Mouse (Mus musculus) fat pad, adult 2 months (tissue): ENCODE measurements around the gene Car4.

Experiments used
- DNase-seq: peaks from one replicate; pipeline ENCODE4 v3.0.0-alpha.2; 2011; ENCODE audit warnings: low read depth, low spot score; ENCODE audit errors: extremely low read depth

The Car4 gene

DNA sequence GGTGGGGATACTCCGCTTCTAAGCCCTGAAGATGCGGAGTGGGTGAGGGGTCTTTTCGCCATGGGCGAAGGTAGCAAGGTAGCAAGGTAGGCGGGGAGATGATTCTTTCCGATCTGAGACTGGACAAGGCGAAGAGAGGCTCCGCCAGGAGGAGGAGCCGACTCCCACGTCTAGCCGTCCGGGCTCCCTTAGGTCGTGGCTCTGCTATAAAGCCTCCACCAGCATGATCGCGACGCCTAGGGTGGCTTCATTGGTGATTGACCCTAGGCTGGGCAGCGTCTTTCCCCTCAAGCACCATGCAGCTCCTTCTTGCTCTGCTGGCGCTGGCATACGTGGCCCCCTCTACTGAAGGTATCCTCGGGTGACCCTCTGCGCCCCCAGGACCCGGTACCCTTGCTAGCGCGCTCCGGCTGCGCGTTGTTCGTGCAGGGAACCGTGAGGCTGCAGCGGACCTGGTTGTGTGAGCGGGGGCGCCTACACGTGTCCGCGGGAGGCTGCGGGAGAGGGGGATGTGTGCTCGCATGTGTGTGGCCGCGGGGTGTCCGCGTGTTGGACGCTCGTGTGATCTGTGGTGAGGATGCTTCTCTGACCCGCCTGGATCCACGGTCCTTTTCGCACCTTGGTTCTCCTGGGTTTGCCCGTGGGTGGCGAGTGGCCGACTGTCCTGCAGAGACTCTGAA lies at the start of gene Car4:
TSS of gene Car4 (plus strand) at position 196 of the 680 bp plus-strand sequence.
- DNase-seq = no peak

DNA sequence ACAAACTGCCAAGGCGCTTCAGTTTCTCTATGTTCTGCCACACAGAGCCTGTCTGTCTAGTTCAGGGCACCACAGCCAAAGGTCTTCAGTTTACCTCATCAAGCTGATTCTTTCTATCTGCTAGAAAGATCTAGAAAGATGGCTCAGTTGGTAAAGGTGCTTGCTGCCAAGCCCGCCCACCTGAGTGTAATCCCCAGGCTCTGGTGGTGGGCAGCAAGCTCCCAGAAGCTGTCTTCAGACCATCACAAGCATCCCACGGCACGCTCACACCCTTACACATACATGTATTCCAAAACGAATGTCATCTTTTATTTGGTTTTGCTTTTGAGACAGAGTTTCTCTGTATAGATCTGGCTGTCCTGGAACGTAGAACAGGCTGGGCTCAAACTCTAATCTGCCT lies 49.1 kb upstream of the Car4 start:
- no peak for DNase-seq

DNA sequence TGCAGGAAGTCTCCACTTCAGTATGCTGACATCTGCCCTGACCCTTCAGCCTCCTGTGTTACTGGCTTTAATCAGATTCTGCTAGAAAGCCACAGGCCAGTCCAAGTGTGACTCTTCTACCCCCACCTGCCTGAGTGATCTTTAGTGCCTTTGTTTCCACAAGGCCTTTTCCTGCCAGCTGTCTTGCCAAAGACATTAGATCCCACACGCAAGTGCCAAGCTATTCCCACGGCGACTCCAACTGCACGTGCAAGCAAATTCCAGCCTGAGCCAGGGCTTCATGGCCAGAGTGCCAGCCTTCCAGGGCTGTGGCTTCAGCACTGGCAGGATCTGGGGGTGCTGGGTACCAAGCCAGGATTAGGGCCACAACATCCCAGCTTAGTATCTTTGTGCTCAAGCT lies 47.2 kb upstream of the Car4 start:
- DNase-seq = no peak

DNA sequence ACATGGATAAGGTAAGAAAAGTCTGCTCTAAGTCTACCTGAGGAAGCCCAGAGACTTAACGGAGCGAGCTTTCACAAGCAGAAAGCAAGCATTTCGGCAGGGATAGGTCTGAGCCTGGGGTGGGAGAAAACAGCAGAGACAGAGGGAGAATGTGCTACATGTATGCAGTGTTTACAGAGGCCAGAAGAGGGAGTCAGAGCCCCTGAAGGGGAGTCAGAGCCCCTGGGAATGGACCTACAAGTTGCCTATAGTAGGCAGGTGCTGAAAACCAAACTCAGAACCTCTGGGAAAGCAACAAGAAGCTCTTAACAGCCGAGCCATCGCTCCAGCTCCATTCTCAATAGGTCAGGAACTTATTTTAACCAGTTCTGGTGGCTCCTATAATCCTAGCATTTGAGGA lies 42.9 kb upstream of the Car4 start:
- DNase-seq = no peak

DNA sequence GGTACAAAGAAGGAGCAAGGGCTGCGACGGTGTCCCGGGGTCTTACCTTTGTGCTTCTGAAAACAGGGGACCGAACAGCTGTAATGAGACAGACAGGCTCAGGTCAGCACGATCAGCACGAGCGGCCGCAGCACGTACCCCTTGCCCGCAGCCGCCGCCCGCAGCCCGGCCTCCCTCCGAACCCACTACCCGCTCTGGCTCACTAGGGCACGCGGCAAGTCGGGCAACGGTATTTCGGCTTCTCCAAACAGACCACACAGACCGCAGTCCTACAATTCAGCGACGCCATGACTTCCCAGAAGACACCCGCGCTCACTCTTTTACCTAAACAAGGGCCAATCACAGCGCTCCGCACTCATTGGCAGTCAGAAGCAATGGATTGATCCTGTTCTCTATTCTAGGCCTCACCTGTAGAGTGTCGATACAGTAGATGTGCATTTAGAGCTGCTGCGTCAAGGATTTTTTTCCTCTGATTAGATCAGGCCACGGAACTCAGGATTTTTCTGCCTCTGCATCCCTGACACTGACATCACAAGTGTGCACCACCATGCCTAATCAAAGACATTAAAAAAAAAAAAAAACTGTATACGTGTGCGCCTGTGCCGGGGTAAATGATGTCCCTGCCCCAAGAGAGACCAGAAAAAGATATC lies 41.4 kb upstream of the Car4 start, which contains the start of gene Znhit3:
TSS of gene Znhit3 (minus strand) at position 314 of the 650 bp plus-strand sequence.
- DNase-seq = no peak

DNA sequence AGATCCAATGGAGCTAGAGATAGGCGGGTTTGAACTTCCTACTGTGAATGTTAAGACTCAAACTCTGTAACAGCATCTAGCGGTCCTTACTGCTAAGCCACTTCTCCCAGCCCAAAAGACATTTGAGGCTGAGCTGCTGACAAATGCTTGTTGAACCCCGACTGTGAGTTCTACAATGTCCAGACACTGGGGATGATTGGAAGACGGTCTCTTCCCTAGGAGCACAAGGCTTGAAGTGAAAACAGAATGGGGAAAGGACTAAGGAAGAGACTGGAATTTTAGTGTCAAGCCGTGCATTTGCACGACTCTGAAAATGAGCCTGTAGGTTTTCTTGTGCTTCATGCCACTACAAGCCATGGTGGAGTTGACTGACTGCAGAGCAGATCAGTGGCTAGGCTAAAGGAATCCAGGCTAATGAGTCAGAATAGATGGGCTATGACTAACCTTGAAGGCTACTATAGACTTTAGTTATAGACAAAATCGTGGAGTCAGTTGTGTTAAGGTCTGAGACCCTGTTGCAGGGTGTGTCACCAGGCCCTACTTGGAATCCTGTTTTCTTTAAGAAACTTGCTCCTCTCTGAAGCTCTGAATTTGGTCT lies 40.8 kb upstream of the Car4 start:
- no peak for DNase-seq

DNA sequence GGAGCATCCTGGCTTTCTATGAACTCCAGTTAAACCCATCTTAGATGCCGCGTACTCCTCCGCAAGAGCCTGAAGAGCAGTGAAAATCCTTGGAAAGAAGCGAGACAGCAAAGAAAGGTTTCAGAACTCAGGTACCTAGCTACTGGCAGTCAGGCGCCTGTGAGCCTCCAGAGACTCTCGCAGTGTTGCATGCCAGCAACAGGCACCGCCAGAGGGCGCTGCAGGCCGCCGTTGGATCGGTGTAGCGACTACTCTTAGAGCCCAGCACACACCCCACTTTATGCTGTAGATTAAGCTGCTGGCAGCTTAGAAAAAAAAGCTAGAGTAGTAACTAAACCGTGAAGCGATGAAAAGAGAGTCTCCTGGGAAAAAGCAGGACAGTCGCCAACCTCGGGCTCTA lies 39.2 kb upstream of the Car4 start:
- DNase-seq = no peak

DNA sequence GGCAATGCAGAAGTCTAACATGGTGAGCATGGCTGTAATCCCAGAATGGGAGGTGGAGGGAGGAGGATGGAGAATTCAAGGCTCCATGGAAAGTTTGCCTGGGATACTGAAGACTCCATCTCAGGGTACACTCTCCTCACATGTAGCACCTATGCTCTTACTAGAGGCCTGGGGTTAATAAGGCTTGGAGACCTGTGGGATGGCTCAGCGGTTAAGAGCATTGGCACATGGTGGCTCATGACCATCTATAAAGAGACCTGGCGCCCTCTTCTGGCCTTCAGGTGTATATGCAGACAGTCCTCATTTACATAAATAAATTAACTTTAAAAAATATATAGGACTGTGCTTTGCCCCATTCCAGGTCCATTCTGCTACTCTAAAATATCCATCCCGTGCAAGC lies 38.3 kb upstream of the Car4 start:
- no peak for DNase-seq

DNA sequence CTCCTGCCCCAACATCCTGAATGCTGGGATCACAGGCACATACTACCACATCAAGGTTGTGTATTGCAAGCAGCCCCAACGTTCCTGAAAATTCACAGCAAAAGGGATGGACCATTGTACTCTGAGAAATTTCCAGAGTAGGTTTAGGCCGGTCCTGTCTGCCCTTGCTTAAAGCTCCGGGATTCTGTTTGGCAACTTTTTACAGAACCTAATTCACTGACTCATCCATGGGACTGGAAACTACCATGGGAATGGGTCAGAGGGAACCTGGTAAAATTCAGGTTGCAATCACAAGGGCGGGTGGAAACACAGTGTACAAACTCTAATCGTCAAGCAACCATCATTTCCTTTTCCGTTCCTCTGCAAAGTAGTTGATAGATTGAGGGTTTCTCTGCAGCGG lies 37.6 kb upstream of the Car4 start:
- DNase-seq = no peak

DNA sequence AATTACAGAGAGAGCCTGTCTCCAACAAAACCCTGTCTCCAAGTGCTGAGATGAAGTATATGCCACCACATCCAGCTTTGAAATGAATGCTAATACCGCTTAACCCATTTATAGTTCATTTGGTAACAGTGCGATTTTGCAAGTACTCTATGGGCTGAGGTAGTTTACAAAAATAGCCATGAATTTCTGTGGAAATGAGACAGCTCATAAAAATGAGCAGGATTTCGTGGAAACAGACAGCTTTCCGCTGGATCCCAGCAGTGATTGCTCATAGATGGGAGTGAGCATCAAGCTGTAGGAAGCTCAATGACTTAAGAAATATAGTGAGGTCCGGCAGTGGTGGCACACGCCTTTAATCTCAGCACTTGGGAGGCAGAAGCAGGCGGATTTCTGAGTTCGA lies 36.6 kb upstream of the Car4 start:
- no peak for DNase-seq

DNA sequence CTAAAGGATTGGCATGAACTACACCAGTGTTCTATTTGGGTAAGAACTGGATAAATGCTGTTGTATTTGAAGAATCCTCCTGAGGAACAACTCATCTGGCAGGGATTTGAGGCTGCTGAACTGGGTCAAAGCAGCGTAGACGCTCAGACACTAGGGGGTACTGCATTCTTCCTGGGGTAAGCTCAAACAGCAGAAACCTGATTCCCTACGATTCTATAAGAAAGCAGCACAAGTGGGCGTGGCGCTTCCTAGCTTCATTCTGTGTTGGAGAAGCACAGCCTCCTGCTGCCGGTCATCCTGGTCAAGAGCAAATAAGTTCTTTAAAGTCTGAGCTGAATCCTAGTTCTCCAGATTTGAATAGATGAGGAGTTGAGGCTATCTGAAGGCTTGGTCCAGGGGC lies 25.3 kb upstream of the Car4 start:
- no peak for DNase-seq

DNA sequence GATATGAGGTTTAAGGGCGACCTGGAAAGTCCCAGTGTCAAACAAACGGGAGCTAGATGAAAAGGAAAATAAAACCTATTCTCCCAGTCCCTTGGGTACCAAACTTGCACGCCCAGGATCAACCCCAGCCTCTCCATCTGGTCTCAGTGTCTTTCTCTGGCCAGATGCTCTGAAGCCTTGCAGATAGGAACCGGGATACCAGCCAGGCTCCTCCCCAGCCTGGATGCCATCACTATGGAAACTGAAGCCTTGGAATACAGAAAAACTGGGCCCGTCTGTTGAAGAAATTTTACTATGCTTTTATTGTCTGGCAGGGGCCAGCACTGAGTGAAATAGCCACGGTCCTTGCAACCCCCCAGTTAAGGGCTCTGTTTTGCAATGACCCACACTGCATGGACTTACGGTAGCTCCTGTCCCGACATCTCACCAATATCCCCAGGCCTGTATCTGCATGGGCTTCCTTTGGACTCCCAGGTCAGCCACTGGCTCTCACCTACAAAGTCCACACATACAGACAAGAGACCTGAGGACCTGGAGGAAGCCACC lies 18.0 kb upstream of the Car4 start:
- DNase-seq = no peak

DNA sequence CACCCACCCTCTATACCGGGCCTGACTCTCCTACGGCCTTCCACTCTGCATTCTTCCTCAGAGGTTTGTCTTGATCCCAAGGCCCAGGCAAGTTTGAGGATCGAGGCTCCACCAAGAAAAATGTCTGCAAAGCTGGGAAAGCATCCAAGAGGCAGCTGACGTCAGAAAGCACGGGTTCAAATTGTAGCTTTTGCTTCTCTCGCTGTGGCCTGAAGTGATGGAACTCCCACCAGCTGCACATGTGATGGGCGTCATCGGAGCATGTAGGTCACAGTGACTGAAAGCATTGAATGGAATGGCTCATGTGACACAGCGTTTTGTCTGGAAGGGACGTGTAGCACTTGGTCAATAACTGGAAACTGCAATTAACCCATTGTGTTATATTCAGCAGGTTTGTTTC lies 17.4 kb upstream of the Car4 start:
- no peak for DNase-seq

DNA sequence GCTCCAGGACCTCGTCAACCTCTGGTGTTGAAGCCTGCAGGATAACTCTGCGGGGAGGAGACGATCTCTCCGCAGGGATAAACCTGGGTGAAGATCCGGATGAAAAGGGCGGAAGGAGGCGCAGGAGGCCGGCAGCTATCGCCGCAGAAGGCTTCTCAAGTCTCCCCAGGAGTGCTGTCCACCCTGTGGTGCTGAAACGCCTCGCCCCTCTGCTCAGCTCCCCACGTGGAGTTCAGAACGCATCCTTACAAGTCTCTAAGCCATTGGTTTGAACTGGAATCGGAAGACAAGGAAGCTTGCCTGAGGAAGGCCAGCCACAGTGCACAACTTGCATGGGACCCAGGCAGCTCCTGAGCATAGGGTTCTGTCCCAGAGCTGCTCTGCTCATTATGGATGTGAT lies 13.6 kb upstream of the Car4 start:
- no peak for DNase-seq

DNA sequence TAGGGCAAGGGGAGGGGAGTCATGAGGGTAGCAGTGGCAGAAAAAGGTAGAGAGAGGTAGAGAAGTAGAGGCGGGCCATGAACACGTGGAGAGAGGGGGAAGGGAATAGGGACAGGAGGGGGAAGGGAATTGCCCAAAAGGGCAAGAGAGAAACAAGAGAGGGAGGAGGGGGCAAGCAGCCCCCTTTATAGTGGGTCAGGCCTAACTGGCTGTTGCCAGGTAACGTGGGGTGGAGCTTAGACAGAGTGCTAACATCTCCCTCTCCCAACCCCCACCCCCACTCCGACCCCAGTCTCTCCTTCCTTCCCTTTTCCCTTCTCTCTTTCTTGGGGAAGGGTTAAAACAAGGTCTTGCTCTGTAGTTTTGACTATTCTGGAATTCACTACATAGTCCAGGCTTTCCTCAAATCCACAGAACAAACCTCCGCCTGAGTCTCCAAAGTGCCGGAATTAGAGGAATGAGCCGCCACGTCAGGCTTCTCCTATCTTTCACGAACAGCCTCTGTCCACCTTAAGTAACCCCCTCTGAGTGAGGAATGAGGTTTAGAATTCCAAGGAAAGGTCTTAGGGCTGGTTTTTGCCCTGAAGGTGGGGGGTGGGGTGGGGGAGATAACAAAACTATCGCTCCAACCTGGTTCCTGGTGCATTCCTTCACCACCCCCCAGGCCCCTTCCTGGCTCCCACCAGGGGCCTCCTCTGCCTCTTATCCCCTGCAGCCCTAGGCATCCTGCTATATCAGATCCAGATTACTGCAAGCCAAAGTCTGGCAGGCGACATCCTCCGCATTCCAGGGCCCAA lies 12.7 kb upstream of the Car4 start:
- DNase-seq = no peak

DNA sequence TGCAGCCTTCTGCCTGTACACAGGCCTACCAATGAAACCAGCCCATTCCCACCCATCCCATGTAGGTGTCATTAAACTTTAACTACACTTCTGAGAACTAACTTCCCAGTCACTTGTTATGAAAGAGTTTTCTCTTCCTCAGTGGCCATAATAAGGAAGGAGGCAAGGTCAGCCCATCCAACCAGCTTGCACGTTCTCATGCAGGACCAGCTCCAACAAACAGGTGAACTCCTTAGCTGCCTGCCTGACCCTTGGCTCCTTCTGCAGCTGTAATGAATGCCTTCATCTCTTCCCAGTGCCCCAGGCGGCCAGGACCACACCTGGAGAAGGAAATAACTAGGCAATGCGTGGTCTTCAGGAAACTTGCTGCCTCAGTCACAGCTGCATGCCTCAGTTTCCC lies 11.7 kb upstream of the Car4 start:
- DNase-seq = no peak

DNA sequence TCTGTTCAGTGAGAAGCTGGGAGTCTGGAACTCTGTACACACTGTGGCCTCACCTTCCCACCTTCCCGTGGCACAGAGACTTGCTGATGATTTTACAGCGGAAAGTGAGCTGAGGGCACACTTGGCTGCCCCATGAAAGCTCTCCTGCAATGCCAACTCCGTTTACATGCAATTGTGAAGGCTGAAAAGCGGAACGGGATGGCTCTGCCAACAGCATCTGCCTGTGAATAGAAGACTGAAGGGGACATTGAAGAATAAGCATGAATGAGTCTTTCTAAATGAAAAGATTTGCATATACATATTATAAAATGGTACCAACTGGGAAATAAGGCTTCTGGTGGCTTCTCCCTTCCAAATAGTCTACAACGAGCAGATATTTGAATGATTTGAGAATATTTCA lies 10.4 kb upstream of the Car4 start:
- DNase-seq = no peak

DNA sequence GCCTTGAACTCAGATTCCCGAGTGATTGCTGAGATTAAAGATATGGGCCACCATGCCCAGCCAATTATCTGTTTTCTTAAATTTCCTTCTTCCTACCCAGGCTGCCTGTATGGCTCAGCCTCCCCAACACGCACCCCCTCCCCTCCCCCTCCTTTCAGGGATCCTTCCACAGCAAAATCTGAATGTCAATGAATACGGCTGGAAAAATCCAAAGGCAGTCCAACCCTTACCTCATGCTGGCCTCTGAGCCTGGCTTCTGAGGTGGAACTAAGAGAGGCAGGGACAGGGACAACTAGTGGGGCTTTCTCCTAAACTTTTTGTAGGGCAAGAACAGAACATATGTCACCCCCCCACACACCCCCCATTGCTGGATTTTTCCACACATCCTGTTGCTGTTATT lies 9.5 kb upstream of the Car4 start:
- no peak for DNase-seq

DNA sequence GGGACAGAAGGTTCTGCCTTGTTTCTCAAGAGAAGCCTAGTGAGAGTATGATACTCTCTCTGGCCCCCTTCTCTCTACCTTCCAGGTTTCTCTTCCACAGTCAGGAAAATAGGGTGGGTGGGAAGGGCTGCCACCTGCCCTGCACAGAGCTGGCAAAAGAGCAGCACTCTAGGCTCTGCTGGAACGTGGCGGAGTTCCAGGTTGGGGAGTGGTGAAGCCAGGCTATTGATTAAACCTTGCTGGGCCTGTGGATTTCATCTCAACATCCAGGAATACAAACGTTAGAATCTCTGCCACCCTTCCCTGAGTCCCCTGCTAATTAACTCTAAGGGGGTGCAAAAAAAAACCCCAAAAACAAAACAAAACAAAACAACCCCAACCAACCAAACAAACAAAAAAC lies 9.1 kb upstream of the Car4 start:
- no peak for DNase-seq

DNA sequence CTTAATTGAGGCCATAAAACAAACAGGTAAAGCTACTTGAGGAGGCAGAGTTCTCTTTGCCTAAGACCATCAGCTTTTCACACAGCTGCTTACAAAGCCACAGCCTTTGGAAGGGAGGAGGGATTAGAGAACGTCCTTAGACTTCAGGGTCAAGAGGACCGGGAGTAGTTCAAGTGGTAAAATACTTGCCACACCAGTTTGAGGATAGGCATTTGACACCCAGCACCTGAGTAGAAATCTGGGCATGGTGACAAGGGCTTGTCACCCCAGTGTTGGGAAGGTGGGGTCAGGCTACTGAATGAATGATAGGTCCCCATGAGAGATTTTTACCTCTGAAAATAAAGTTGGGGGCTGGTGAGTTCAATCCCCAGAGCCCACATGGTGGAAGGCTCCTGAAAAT lies 5.0 kb upstream of the Car4 start:
- no peak for DNase-seq

DNA sequence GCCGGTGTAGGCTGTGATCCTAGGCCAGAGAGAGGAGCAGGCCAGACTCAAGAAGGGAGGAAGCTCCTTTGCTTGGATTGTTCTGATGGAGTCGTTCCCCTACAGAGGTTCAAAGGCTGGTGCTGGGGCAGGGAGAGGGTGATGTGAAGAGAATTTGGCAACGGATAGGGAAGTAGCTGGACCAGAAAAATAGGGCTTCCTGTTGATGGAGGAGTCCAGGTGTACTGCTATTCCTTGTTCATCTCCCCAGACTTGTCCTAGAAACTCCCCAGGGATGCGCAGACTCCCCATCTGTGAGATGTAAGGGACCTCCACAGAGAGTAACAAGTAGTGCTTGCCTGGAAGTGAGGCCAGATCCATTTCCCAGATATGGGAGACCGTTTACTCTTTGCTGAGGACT lies 1.2 kb upstream of the Car4 start:
- DNase-seq = no peak

DNA sequence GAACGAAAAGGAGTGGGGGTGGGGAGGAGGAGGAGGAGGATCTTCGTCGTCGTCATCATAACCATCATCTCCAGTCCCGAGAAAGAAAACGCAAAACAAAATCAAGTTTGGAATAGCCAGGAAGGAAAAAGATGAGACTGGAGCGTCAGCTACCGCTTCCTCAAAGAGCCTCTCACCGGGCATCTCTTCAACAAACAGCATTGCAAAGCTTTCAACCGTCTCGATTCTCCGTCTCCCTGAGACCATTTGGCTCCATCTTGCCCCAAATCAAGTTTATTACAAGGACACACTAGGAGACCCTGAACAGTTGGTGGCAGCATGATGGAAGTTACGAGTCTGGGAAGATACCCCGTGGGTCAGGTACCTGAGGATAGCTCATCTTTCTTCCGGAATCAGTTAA lies 415 bp upstream of the Car4 start:
- DNase-seq = no peak
